ENCODE assay signal across 9 mouse cellular contexts in the genomic region with DNA sequence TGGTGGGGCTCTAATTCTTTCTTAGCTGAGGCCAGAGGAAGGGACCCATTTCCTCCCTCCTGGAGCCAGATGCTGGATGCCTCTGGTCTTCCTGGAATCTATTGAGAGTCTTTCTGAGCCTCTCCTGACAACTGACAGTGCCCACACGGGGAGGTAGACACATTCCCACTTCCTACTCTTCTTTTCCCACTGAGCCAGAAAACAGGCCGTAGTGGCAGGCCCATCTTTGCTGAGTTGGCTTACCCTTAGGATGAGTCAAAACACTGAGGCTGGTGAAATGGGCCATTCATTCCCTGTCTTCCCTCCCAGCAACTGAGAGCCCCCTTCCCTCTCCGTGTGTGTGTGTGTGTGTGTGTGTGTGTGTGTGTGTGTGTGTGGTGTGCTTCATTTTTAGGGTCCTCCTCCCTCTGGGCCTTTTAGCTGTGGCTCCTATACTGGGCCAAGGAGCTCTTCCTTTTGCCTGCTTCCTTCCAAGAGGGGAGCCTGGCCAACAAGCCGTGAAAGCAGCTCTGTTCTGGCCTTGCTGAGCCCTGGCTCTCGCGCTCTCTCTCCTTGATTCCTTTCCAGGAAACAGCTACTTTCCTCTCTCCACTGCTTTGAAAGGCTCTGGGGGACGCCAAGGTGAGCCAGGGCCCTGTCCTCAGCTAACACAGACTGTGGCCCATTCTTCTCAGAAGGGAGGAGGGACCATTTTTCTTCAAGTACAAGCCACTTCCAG. TPM values are rescaled to one million over a fixed set of nuclear protein-coding genes. Genes with fewer than 3 reads are reported as not detected.
DNase-seq lines count a peak whose midpoint lies in the region; ATAC-seq and TF ChIP-seq lines count a peak whose summit lies in the region.
"Had no signal": no experiment of that assay in that cellular context is flagged by ENCODE, and none has a peak within 500 bp of the region (broad histone marks: within the 10 kb centered on the region; RNA-seq: fewer than 3 reads in every experiment).

No protein-coding gene starts in this region.

- peak; percentile 35 for DNase-seq in adrenal gland, postnatal 10 days
- DNase-seq in adrenal gland, postnatal 4 days (ENCODE audit: low spot score in 2 of 2), result no peak
- peak; percentile 69 for DNase-seq in midbrain, postnatal 0 days (ENCODE audit: low spot score)
- DNase-seq in midbrain, embryonic 14.5 days, result no peak
- peak; percentile 49 to 72 for DNase-seq in layer of hippocampus, adult 8-10 months (ENCODE audit: low spot score in 2 of 2)
- no peak for DNase-seq in forebrain, embryonic 11.5 days (ENCODE audit: low spot score)

- 0 out of 2 replicates have a peak overlapping the region, but pooled peaks have one; percentile 47 for H3K27ac ChIP-seq in midbrain, postnatal 0 days (ENCODE audit: low read depth, low read length)
- H3K27ac ChIP-seq in midbrain, embryonic 14.5 days (replicated peaks; ENCODE audit: low read depth, low read length), result no peak overlapping the region
- H3K27ac ChIP-seq in stomach, embryonic 15.5 days, result peak overlapping the region; percentile 11; the same call in 1 of the 2 replicates
- no peak overlapping the region for H3K27ac ChIP-seq in intestine, postnatal 0 days (ENCODE audit: low read depth, low read length)
- no peak overlapping the region for H3K27ac ChIP-seq in forebrain, embryonic 11.5 days (ENCODE audit: low read depth, low read length)
- H3K27ac ChIP-seq: kidney, postnatal 0 days had no signal

- H3K4me1 ChIP-seq in midbrain, postnatal 0 days (ENCODE audit: insufficient read depth, low read length), result no peaks in the 10 kb centered on the region
- no peaks in the 10 kb centered on the region for H3K4me1 ChIP-seq in midbrain, embryonic 14.5 days (ENCODE audit: control insufficient read depth, insufficient read depth, low read length)
- H3K4me1 ChIP-seq in stomach, embryonic 15.5 days, result no peaks in the 10 kb centered on the region
- H3K4me1 ChIP-seq in intestine, postnatal 0 days (replicated peaks; ENCODE audit: control insufficient read depth, insufficient read depth, low read length), result no peaks in the 10 kb centered on the region
- H3K4me1 ChIP-seq in forebrain, embryonic 11.5 days (replicated peaks; ENCODE audit: control insufficient read depth, insufficient read depth, low read length), result no peaks in the 10 kb centered on the region

- ATAC-seq in midbrain, postnatal 0 days (ENCODE audit: low FRiP score), result no peak
- no peak for ATAC-seq in midbrain, embryonic 14.5 days (ENCODE audit: low FRiP score, low TSS enrichment)
- no peak for ATAC-seq in stomach, embryonic 15.5 days (ENCODE audit: insufficient read depth, low FRiP score, low read depth)
- ATAC-seq in intestine, postnatal 0 days, result no peak
- no peak for ATAC-seq in forebrain, embryonic 11.5 days (replicated peaks; ENCODE audit: low FRiP score)

- H3K4me3 ChIP-seq in midbrain, postnatal 0 days (ENCODE audit: low read depth, low read length), result no peak overlapping the region
- H3K4me3 ChIP-seq in midbrain, embryonic 14.5 days (replicated peaks; ENCODE audit: low read depth, low read length), result no peak overlapping the region
- H3K4me3 ChIP-seq in stomach, embryonic 15.5 days (replicated peaks), result no peak overlapping the region
- H3K4me3 ChIP-seq in intestine, postnatal 0 days (ENCODE audit: low read depth, low read length), result no peak overlapping the region
- no peak overlapping the region for H3K4me3 ChIP-seq in forebrain, embryonic 11.5 days (ENCODE audit: low read depth, low read length)

- no peaks in the 10 kb centered on the region for H3K9me3 ChIP-seq in midbrain, postnatal 0 days (ENCODE audit: low read length)
- H3K9me3 ChIP-seq in midbrain, embryonic 14.5 days (ENCODE audit: control insufficient read depth, low read length), result no peaks in the 10 kb centered on the region
- no peaks in the 10 kb centered on the region for H3K9me3 ChIP-seq in stomach, embryonic 15.5 days
- no peaks in the 10 kb centered on the region for H3K9me3 ChIP-seq in intestine, postnatal 0 days (ENCODE audit: control insufficient read depth)
- no peaks in the 10 kb centered on the region for H3K9me3 ChIP-seq in forebrain, embryonic 11.5 days (ENCODE audit: control insufficient read depth, low read length)

- no peak overlapping the region for H3K9ac ChIP-seq in midbrain, postnatal 0 days (replicated peaks; ENCODE audit: low read length, poor library complexity, severe bottlenecking)
- no peak overlapping the region for H3K9ac ChIP-seq in midbrain, embryonic 14.5 days (replicated peaks; ENCODE audit: low read length)
- no peak overlapping the region for H3K9ac ChIP-seq in stomach, embryonic 15.5 days
- no peak overlapping the region for H3K9ac ChIP-seq in intestine, postnatal 0 days (ENCODE audit: low read depth, low read length)
- no peak overlapping the region; the same call in 1 of the 2 replicates for H3K9ac ChIP-seq in forebrain, embryonic 11.5 days (ENCODE audit: low read length)

- WGBS in midbrain, postnatal 0 days, result 43% methylated on average over 6 of the region's 7 CpGs
- 62% methylated on average over 7 of the region's 7 CpGs for WGBS in midbrain, embryonic 14.5 days
- 45% methylated on average over 7 of the region's 7 CpGs for WGBS in stomach, embryonic 15.5 days
- 47% methylated on average over 7 of the region's 7 CpGs for WGBS in intestine, postnatal 0 days
- whole genome bisulfite sequencing in forebrain, embryonic 11.5 days, result 62% methylated on average over 6 of the region's 7 CpGs

- no peak for TF ChIP-seq CTCF in midbrain, postnatal 0 days (IDR thresholded peaks at IDR 0.05)
- TF ChIP-seq CTCF in intestine, postnatal 0 days (IDR thresholded peaks at IDR 0.05; ENCODE audit: low read depth), result no peak

- no peaks in the 10 kb centered on the region for H3K36me3 ChIP-seq in midbrain, postnatal 0 days (ENCODE audit: insufficient read depth, low read length)
- no peaks in the 10 kb centered on the region for H3K36me3 ChIP-seq in midbrain, embryonic 14.5 days (ENCODE audit: control insufficient read depth, insufficient read depth, low read length)
- H3K36me3 ChIP-seq in stomach, embryonic 15.5 days, result no peaks in the 10 kb centered on the region
- no peaks in the 10 kb centered on the region for H3K36me3 ChIP-seq in intestine, postnatal 0 days (ENCODE audit: control insufficient read depth, insufficient read depth)
- H3K36me3 ChIP-seq in forebrain, embryonic 11.5 days (ENCODE audit: control insufficient read depth, insufficient read depth, low read length), result no peaks in the 10 kb centered on the region

- no peaks in the 10 kb centered on the region; the same call in 1 of the 2 replicates for H3K27me3 ChIP-seq in midbrain, postnatal 0 days (ENCODE audit: insufficient read depth, low read length)
- no peaks in the 10 kb centered on the region for H3K27me3 ChIP-seq in midbrain, embryonic 14.5 days (ENCODE audit: control insufficient read depth, insufficient read depth, low read length)
- no peaks in the 10 kb centered on the region for H3K27me3 ChIP-seq in stomach, embryonic 15.5 days (replicated peaks)
- no peaks in the 10 kb centered on the region for H3K27me3 ChIP-seq in intestine, postnatal 0 days (replicated peaks; ENCODE audit: control insufficient read depth, insufficient read depth, low read length)
- no peaks in the 10 kb centered on the region; the same call in 1 of the 2 replicates for H3K27me3 ChIP-seq in forebrain, embryonic 11.5 days (ENCODE audit: control insufficient read depth, insufficient read depth, low read length)

- H3K4me2 ChIP-seq in midbrain, postnatal 0 days (ENCODE audit: low read depth, low read length, poor library complexity, severe bottlenecking), result no peak overlapping the region
- no peak overlapping the region for H3K4me2 ChIP-seq in midbrain, embryonic 14.5 days (ENCODE audit: low read length)
- H3K4me2 ChIP-seq in stomach, embryonic 15.5 days, result no peak overlapping the region
- H3K4me2 ChIP-seq in intestine, postnatal 0 days (replicated peaks; ENCODE audit: low read depth), result no peak overlapping the region
- H3K4me2 ChIP-seq in forebrain, embryonic 11.5 days (ENCODE audit: low read depth, low read length, severe bottlenecking), result no peak overlapping the region

RNA-seq across cellular contexts. Expression of a gene that starts 6.1 kb away (rescaled TPM):
- not detected for total RNA-seq in adrenal gland, postnatal 10 days (2021)
- total RNA-seq in adrenal gland, postnatal 4 days (2021), result not detected
- 0.93 and 1.9 TPM in 2 replicates for total RNA-seq in midbrain, postnatal 0 days (2014; rRNA removed)
- polyA plus RNA-seq in midbrain, postnatal 0 days (2015; fragmentation: Nextera tagmentation; extraction: Ambion mirVana), result 6.9 and 12.5 TPM in 2 replicates
- 7.6 and 9.8 TPM in 2 replicates for polyA plus RNA-seq in midbrain, embryonic 14.5 days (2014; fragmentation: Nextera tagmentation; extraction: Ambion mirVana)
- total RNA-seq in layer of hippocampus, adult 8-10 months (2022), result under 1 TPM in 2 of 4 experiments, not detected in 2; 0.45 to 0.55 TPM
- polyA plus RNA-seq in stomach, embryonic 15.5 days (2015; fragmentation: Nextera tagmentation; extraction: Ambion mirVana), result 0.64 and 0.98 TPM in 2 replicates
- polyA plus RNA-seq in intestine, postnatal 0 days (2015; fragmentation: Nextera tagmentation; extraction: Ambion mirVana), result 0.65 and 1.1 TPM in 2 replicates
- 1.7 and 4.2 TPM in 2 replicates for polyA plus RNA-seq in forebrain, embryonic 11.5 days (2014; fragmentation: Nextera tagmentation; extraction: Ambion mirVana)

RNA-seq across cellular contexts. Expression of a gene that starts 59.0 kb away (rescaled TPM):
- total RNA-seq in adrenal gland, postnatal 10 days (2021), result 10 to 100 TPM; 20.1 to 21.0 TPM
- total RNA-seq in adrenal gland, postnatal 4 days (2021), result 10 to 100 TPM; 15.7 to 16.5 TPM
- total RNA-seq in midbrain, postnatal 0 days (2014; rRNA removed), result 5.9 and 15.8 TPM in 2 replicates
- 3.4 and 3.7 TPM in 2 replicates for polyA plus RNA-seq in midbrain, postnatal 0 days (2015; fragmentation: Nextera tagmentation; extraction: Ambion mirVana)
- polyA plus RNA-seq in midbrain, embryonic 14.5 days (2014; fragmentation: Nextera tagmentation; extraction: Ambion mirVana), result 1.1 and 2.7 TPM in 2 replicates
- 10 to 100 TPM; 17.5 to 84.6 (median 50.1) TPM for total RNA-seq in layer of hippocampus, adult 8-10 months (2022)
- polyA plus RNA-seq in stomach, embryonic 15.5 days (2015; fragmentation: Nextera tagmentation; extraction: Ambion mirVana), result 7.0 and 7.8 TPM in 2 replicates
- 9.7 and 11.5 TPM in 2 replicates for polyA plus RNA-seq in intestine, postnatal 0 days (2015; fragmentation: Nextera tagmentation; extraction: Ambion mirVana)
- 0.96 and 1.2 TPM in 2 replicates for polyA plus RNA-seq in forebrain, embryonic 11.5 days (2014; fragmentation: Nextera tagmentation; extraction: Ambion mirVana)

Comparison
In these comparisons a context has a peak if more than half of its experiments do, and no peak if none do; other contexts are left out.
1. DNase-seq: peak in adrenal gland, postnatal 10 days (single experiment), midbrain, postnatal 0 days (single experiment) and layer of hippocampus, adult 8-10 months (2 of 2); none in adrenal gland, postnatal 4 days (0 of 2), midbrain, embryonic 14.5 days (single experiment) and forebrain, embryonic 11.5 days (single experiment).
2. H3K27ac ChIP-seq: peak in midbrain, postnatal 0 days (single experiment) and stomach, embryonic 15.5 days (single experiment); none in midbrain, embryonic 14.5 days (single experiment), intestine, postnatal 0 days (single experiment) and forebrain, embryonic 11.5 days (single experiment).